ENCODE assay signal across 6 mouse cellular contexts in genomic region chr7:79232048-79232447, GRCm38 (mm10).
"Had no signal": no experiment of that assay in that cellular context is flagged by ENCODE, and none has a peak within 500 bp of the region (broad histone marks: within the 10 kb centered on the region; RNA-seq: fewer than 3 reads in every experiment).

No protein-coding gene starts in this region.

- DNase-seq: kidney, adult 2 months; kidney, postnatal 14 days; left cerebral cortex, postnatal 4 days; right cerebral cortex, postnatal 14 days; thymus, postnatal 4 days had no signal

- ATAC-seq: midbrain, embryonic 16.5 days had no signal
